Mouse (Mus musculus) forebrain, embryonic 14.5 days (tissue): ENCODE data around the gene Gm10577. TPM values are rescaled to one million over a fixed set of nuclear protein-coding genes. Genes with fewer than 3 reads are reported as not detected.

Experiments
- ATAC-seq: fragments of 200-750 bp; cut with Nextera tagmentation; 2 replicates; pipeline ENCODE4 v1.8.0; 2017; ENCODE audit warnings: mild to moderate bottlenecking, moderate library complexity
- DNase-seq: peaks from one replicate; pipeline ENCODE4 v3.0.0-alpha.2; 2015; ENCODE audit warnings: low spot score
- H3K27ac ChIP-seq: fragments of 300-500 bp; sonication (generic); 2 replicates; pipeline ENCODE4 v1.5.1; 2014; ENCODE audit warnings: low read depth, mild to moderate bottlenecking, control low read depth, low read length, moderate library complexity
- H3K27me3 ChIP-seq: fragments of 300-500 bp; sonication (generic); replicated peaks from 2 replicates; pipeline ENCODE4 v1.6.1; 2014; ENCODE audit warnings: low read length, control low read depth, mixed read lengths; ENCODE audit not compliant: control insufficient read depth, insufficient read depth
- H3K36me3 ChIP-seq: fragments of 300-500 bp; sonication (generic); 2 replicates; pipeline ENCODE4 v1.6.1; 2014; ENCODE audit warnings: low read length, control low read depth; ENCODE audit not compliant: control insufficient read depth, insufficient read depth
- H3K4me1 ChIP-seq: fragments of 300-500 bp; sonication (generic); 2 replicates; pipeline ENCODE4 v1.6.1; 2014; ENCODE audit warnings: antibody characterized with exemption, low read length, control low read depth; ENCODE audit not compliant: control insufficient read depth, insufficient read depth
- H3K4me2 ChIP-seq: fragments of 300-500 bp; sonication (generic); 2 replicates; pipeline ENCODE4 v1.6.1; 2014; ENCODE audit warnings: mild to moderate bottlenecking, control low read depth, low read length
- H3K4me3 ChIP-seq: fragments of 300-500 bp; sonication (generic); 2 replicates; pipeline ENCODE4 v1.5.1; 2014; ENCODE audit warnings: low read depth, low read length, control low read depth
- H3K9ac ChIP-seq: fragments of 300-500 bp; sonication (generic); 2 replicates; pipeline ENCODE4 v1.6.1; 2014; ENCODE audit warnings: mild to moderate bottlenecking, low read length, control low read depth, moderate library complexity
- H3K9me3 ChIP-seq: fragments of 300-500 bp; sonication (generic); replicated peaks from 2 replicates; pipeline ENCODE4 v1.6.1; 2016; ENCODE audit warnings: low read length, control low read depth, mixed read lengths; ENCODE audit not compliant: control insufficient read depth
- WGBS: fragments of 180-500 bp; shearing (Covaris S2); extraction: QIAGEN DNeasy Blood & Tissue Kit; methylation state at CpG from one replicate; pipeline ENCODE4 v1.1.7; 2014; 5-methylcytosine and 5-hydroxymethylcytosine counted together
- polyA plus RNA-seq: library from polyadenylated mRNA; unstranded; fragments of >200 nt; fragmentation: Nextera tagmentation; extraction: Ambion mirVana; gene quantifications from 2 replicates; pipeline ENCODE4 v1.2.1, GENCODE M21; 2014

Gene Gm10577
- polyA plus RNA-seq, 1 experiment from 2014 or later, result not detected

DNA sequence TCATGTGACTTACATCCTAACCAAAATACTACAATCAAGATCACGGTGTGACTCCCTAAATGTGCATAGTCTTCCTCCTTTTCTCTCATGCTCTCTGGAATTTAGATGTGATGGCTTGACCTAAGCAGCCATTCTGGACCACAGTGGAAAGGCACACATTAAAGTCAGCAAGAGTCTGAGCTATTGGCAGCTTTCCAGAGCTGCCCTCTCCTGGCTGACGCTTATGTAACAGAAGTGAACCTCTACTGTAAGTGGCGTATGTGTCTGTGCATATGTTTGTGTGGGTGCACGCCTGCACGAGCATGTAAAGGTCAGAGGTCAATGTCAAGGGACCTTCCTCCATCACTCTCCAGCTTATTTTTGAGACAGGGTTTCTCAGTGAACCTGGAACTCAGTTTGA is 14.6 kb upstream of the Gm10577 start:
- no peaks in the 10 kb centered on the region for H3K9me3 ChIP-seq
- 85% methylated on average over 5 of the region's 5 CpGs for WGBS
- no peak overlapping the region for H3K4me3 ChIP-seq
- DNase-seq (no peak), ATAC-seq (no peak)
- no peaks in the 10 kb centered on the region for H3K36me3 ChIP-seq
- no peak overlapping the region for H3K4me2 ChIP-seq
- no peak overlapping the region for H3K9ac ChIP-seq
- H3K27me3 ChIP-seq, result no peaks in the 10 kb centered on the region
- H3K4me1 ChIP-seq, result no peaks in the 10 kb centered on the region
- no peak overlapping the region for H3K27ac ChIP-seq

DNA sequence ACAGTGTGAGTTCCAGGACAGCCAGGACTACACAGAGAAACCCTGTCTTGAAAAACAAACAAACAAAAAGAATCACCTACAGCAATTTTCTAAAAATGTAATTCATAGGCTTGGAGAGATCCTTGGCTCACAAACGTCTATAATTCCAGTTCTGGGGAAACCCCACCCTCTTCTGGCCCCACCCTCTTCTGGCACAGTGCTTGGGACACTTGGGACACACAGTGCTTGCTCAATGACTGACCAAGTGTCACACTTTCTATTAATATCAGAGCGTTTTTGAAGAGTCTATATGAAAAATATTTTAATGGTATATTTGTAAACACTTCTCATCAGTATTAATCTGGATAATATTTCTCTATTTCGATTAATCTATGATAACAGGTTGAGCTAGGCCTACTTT is 12.6 kb upstream of the Gm10577 start:
- Histone ChIP-seq H3K27me3 (no peaks in the 10 kb centered on the region), H3K4me1 (no peaks in the 10 kb centered on the region), H3K9me3 (no peaks in the 10 kb centered on the region), H3K4me2 (no peak overlapping the region), H3K4me3 (no peak overlapping the region), H3K27ac (no peak overlapping the region), H3K9ac (no peak overlapping the region), H3K36me3 (no peaks in the 10 kb centered on the region)
- no peak for DNase-seq
- ATAC-seq, result no peak
- 85% methylated on average over 3 of the region's 3 CpGs for WGBS

DNA sequence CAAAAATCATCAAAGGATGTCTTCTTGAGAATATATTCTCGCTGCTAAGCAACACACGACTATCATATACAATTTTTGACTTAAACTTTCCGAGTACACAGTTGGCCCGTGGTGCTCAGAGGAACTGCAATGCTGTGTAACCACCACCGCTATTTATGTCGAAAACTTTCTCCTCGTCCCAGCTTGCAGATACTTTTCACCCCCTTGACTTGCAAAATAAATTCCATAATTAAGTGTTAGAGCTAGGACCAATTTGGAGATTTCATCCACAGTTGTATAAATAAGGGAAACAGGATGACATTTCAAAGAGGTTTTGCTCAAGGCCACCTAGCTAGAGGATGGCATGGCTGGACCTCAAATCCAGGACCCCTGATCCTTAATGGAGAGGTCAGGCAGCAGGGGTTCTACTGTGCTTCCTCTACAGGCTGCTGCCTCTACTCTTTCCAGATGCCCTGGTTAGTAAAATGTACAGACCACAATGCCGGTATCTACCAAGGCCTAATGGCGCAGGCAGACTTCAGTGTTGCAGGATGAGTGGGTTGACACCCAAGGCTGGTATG is 7.4 kb upstream of the Gm10577 start:
- WGBS, result 94% methylated on average over 9 of the region's 9 CpGs
- H3K27me3 ChIP-seq, result no peaks in the 10 kb centered on the region
- no peak for ATAC-seq

DNA sequence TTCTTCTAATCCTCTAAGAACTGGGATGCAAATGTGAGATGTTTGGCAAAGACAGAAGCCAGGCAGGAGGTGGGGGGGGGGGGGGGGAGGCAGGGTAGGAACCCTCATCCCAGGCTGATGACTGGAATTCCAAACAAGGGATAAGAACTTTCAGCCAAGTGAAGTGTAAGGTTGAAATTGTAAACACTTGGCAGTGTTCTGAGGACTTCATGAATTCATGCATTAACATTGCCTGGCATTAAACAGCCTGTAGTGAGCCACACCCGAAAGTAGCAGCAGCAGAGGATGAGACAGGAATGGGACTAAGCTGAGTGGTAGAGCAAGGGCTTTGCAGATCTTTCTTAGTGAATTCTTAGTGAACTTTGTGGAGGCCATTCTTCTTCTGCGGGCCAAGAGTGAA is 6.5 kb upstream of the Gm10577 start:
- no peak overlapping the region for H3K9ac ChIP-seq
- H3K27me3 ChIP-seq, result no peaks in the 10 kb centered on the region
- peaks cover 4% of the 10 kb centered on the region; the same call in 1 of the 2 replicates for H3K9me3 ChIP-seq
- ATAC-seq (peak; percentile 85), DNase-seq (peak; percentile 88)
- H3K36me3 ChIP-seq, result no peaks in the 10 kb centered on the region
- H3K27ac ChIP-seq, result no peak overlapping the region
- H3K4me1 ChIP-seq, result no peaks in the 10 kb centered on the region
- no peak overlapping the region for H3K4me2 ChIP-seq
- H3K4me3 ChIP-seq, result no peak overlapping the region
- 62% methylated on average over 2 of the region's 2 CpGs for WGBS

More for the DNA sequence above, 7.4 kb upstream of the Gm10577 start:
- no peak for DNase-seq
- Histone ChIP-seq H3K4me3 (no peak overlapping the region), H3K9me3 (peaks cover 2% of the 10 kb centered on the region; the same call in 1 of the 2 replicates), H3K4me1 (no peaks in the 10 kb centered on the region), H3K9ac (no peak overlapping the region), H3K36me3 (no peaks in the 10 kb centered on the region), H3K4me2 (no peak overlapping the region), H3K27ac (no peak overlapping the region)

DNA sequence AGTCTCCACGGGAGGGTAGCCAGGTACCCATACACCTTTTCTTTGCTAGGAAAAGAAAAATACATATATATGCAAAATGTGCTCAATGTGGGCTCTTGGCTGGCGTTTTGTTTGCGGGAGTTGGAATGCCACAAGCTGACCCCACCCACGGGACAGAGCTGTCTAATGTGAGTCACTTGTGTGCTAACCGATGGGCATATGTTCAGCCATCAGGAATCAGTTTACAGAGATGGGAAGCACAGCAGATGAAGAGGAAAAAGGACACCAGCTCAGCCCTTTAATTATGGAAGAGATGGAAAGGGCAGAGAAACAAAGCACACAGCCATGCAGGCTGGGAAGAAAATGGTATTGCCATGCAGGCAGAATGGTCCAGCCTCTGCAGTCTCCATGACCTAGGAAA is 6.1 kb upstream of the Gm10577 start:
- no peak overlapping the region for H3K4me2 ChIP-seq
- no peak for DNase-seq
- peak; percentile 42; the same call in 1 of the 2 replicates for ATAC-seq
- no peaks in the 10 kb centered on the region for H3K36me3 ChIP-seq
- H3K4me1 ChIP-seq, result no peaks in the 10 kb centered on the region
- no peaks in the 10 kb centered on the region for H3K27me3 ChIP-seq
- H3K4me3 ChIP-seq, result no peak overlapping the region
- H3K9ac ChIP-seq, result no peak overlapping the region
- no peak overlapping the region for H3K27ac ChIP-seq
- WGBS, result 65% methylated on average over 5 of the region's 5 CpGs
- peaks cover 4% of the 10 kb centered on the region; the same call in 1 of the 2 replicates for H3K9me3 ChIP-seq

DNA sequence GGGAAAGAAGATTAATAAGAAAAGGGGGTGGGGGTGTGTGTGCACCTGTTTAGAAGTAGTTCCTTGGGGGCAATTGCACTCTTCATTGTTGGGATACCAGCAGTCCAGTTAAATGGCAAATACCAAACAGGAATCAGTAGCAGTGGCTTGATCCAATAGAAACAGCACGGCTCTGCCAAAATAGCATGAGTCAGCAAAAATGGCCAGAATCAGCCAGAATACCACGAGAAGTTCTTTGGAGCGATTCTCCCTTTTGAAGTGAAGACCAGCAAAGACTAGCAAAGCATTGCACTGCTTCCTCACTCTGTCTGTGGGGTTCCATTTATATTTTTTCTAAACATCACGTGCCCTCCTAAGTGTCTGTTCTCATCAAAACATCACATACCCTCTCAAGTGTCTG is 2.7 kb downstream of the Gm10577 start:
- DNase-seq (no peak), ATAC-seq (no peak)
- H3K4me3 ChIP-seq, result no peak overlapping the region
- H3K4me1 ChIP-seq, result no peaks in the 10 kb centered on the region
- H3K4me2 ChIP-seq, result no peak overlapping the region
- H3K9ac ChIP-seq, result no peak overlapping the region
- 96% methylated on average over 4 of the region's 4 CpGs for WGBS
- H3K27me3 ChIP-seq, result no peaks in the 10 kb centered on the region
- H3K27ac ChIP-seq, result no peak overlapping the region
- peaks cover under 1% of the 10 kb centered on the region; the same call in 1 of the 2 replicates for H3K9me3 ChIP-seq
- H3K36me3 ChIP-seq, result no peaks in the 10 kb centered on the region

DNA sequence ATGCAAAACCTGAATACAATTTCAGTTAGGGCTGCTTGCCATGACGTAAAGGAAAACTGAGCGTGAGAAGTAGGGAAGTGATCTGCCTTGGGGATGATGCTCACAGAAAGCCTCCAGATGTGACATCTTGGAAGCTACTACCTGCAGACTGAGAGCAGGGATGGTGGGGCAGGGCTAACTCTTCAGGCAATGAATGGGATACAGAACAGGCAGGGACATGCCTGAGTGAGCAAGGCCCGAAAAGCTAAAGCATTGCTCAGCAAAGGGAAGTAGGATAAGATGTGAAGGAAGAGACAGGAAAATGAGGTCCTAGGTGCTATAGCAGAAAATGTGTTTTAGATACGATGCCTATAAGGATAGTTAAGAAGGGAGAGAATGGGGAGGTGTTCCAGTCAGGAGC is 11.4 kb downstream of the Gm10577 start:
- Histone ChIP-seq H3K4me1 (no peaks in the 10 kb centered on the region), H3K27ac (no peak overlapping the region), H3K36me3 (peaks cover 5% of the 10 kb centered on the region; the same call in 1 of the 2 replicates), H3K27me3 (no peaks in the 10 kb centered on the region), H3K9me3 (no peaks in the 10 kb centered on the region), H3K4me2 (no peak overlapping the region), H3K4me3 (no peak overlapping the region), H3K9ac (no peak overlapping the region)
- WGBS, result 89% methylated on average over 4 of the region's 4 CpGs
- ATAC-seq (no peak), DNase-seq (no peak)

DNA sequence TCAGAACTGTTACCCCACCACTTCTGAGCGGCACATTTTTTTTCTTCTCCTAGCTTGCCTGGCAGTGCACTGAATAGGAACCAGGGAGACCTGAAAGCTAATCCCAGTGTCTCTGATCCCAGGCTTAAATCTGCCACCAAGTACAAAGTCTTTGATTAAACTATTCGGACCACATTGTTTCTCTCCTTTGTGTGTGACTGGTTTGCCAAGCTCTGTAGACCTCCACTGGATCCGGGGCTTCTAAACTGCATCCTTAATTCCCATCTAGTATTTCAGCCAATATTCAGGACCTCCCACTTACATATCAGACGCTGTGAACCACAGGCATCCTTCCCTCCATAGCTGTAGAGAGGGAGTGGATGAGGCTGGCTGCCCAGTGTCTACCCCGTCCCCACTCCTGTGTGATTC is 12.1 kb downstream of the Gm10577 start:
- Histone ChIP-seq H3K36me3 (peaks cover 7% of the 10 kb centered on the region), H3K4me1 (no peaks in the 10 kb centered on the region), H3K9me3 (no peaks in the 10 kb centered on the region), H3K27ac (no peak overlapping the region), H3K4me2 (no peak overlapping the region), H3K27me3 (no peaks in the 10 kb centered on the region), H3K4me3 (no peak overlapping the region), H3K9ac (no peak overlapping the region)
- ATAC-seq (peak; percentile 67), DNase-seq (peak; percentile 49)
- WGBS, result 18% methylated on average over 5 of the region's 5 CpGs

DNA sequence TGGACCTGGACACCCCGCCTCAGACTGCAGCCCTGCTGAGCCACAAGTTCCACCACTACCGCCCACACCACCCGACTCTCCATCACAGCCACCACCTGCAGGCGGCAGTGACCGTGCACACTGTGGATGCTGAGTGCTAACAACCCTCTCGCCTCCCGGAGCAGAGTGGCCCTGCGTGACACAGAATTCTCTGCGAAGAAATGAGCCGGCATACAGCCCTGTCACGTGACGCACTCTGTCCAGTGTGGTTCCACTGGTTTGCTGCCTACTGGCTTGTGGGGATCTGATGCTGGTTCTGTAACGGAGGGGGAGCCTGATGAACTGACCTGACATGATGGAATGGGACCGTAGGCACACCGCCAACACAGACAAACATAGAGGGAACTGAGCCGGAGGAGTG is 17.5 kb downstream of the Gm10577 start:
- Histone ChIP-seq H3K9me3 (no peaks in the 10 kb centered on the region), H3K27me3 (no peaks in the 10 kb centered on the region), H3K4me3 (no peak overlapping the region), H3K4me2 (no peak overlapping the region), H3K36me3 (peaks cover 21% of the 10 kb centered on the region), H3K4me1 (no peaks in the 10 kb centered on the region), H3K9ac (no peak overlapping the region), H3K27ac (no peak overlapping the region)
- no peak for ATAC-seq
- DNase-seq, result no peak
- WGBS, result 94% methylated on average over 16 of the region's 16 CpGs
